Mouse (Mus musculus): ENCODE results near the gene Gm3488.
"Not testable (repeated sequence)": the region's sequence is repeated elsewhere in the genome, so short reads cannot be mapped to it uniquely, and the experiment has no call there.

- not testable (repeated sequence) for TF ChIP-seq CTCF (IDR thresholded peaks at IDR 0.05; ENCODE audit: low read depth, low read length); TAL1 (conservative IDR thresholded peaks at IDR 0.05; ENCODE audit: low read depth, low read length)
Observed at GRCm38 (mm10) chr14:5501374-5501773, at the start of gene Gm3488.

All from G1E (cell line).